Mouse (Mus musculus) brown adipose tissue, adult 24 weeks (tissue): ENCODE data around the gene Cxcl17. TPM values are rescaled to one million over a fixed set of nuclear protein-coding genes. Genes with fewer than 3 reads are reported as not detected.

Source experiments
- H3K27ac ChIP-seq: fragments of 200-500 bp; replicated peaks from 2 replicates; pipeline ENCODE4 v1.5.1; 2012; ENCODE audit warnings: low read depth, mild to moderate bottlenecking, low read length
- H3K4me1 ChIP-seq: fragments of 200-500 bp; 2 replicates; pipeline ENCODE4 v1.6.1; 2012; ENCODE audit warnings: low read length, mixed read lengths; ENCODE audit not compliant: control insufficient read depth, insufficient read depth, insufficient read length
- H3K4me3 ChIP-seq: fragments of 200-500 bp; 2 replicates; pipeline ENCODE4 v1.5.1; 2012; ENCODE audit warnings: low read depth, mild to moderate bottlenecking, low read length, moderate library complexity; ENCODE audit not compliant: insufficient read depth
- polyA plus RNA-seq: library from polyadenylated mRNA; stranded (reverse); fragments of >200 nt; gene quantifications from 2 replicates; pipeline ENCODE4 v1.2.4, GENCODE M21; 2012; ENCODE audit not compliant: missing spikeins, insufficient read depth, insufficient read length

Gene Cxcl17
- polyA plus RNA-seq, 1 experiment, result not detected

DNA sequence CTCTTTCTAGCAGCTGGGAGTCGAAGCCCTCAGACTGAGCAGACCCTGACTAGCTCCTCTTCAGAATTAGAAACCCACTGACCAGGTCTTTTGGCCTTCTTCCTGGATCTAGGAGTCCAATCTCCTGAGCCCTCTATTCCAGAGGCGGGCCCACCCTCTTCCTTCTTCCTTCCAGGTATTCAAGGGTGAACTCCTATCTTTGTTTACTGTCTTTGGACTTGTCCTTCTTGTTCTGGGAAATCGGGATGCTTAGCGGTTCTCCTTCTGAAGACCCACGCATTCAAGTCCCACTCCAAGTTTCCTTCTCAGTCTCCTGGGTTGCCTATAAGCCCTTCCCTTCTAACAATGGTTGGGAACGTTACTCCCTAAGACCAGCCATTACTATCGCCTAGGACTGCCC lies 23.8 kb downstream of the Cxcl17 start:
- H3K4me1 ChIP-seq, result peaks cover 12% of the 10 kb centered on the region; the same call in 1 of the 2 replicates
- peak overlapping the region; percentile 67 for H3K4me3 ChIP-seq
- H3K27ac ChIP-seq, result peak overlapping the region; percentile 100

DNA sequence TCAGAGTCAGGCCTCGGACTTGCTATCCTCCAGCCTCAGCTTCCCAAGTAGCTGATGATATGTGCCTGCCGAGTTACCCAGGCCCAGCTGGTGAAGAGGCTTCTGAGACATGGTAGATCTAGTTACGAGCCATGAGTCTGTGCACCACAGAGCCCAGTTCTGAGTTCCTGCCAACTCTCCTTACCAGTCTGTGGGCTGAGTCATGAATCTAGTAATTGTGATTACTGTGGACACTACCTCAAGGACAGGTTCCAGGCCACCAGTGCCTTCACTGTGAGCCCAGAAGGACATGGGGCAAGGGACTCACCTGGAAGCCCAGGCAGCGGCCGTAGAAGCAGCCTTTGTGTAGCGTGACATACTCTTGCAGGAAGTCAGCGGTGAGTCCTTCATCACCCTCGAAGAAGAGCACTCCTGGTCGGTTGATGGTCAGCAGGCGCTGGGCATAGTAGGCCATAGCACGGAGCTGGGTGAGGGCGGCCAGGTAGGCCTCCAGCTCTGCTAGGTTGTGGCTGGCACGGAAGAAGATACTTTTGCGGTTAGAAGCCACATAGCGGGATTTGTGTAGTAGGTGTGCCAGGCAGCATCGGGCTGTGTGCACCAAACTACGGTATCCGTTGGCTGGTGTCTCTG lies 24.8 kb downstream of the Cxcl17 start:
- peak overlapping the region; percentile 67 for H3K4me3 ChIP-seq
- H3K4me1 ChIP-seq, result peaks cover 18% of the 10 kb centered on the region; the same call in 1 of the 2 replicates
- peak overlapping the region; percentile 100 for H3K27ac ChIP-seq

DNA sequence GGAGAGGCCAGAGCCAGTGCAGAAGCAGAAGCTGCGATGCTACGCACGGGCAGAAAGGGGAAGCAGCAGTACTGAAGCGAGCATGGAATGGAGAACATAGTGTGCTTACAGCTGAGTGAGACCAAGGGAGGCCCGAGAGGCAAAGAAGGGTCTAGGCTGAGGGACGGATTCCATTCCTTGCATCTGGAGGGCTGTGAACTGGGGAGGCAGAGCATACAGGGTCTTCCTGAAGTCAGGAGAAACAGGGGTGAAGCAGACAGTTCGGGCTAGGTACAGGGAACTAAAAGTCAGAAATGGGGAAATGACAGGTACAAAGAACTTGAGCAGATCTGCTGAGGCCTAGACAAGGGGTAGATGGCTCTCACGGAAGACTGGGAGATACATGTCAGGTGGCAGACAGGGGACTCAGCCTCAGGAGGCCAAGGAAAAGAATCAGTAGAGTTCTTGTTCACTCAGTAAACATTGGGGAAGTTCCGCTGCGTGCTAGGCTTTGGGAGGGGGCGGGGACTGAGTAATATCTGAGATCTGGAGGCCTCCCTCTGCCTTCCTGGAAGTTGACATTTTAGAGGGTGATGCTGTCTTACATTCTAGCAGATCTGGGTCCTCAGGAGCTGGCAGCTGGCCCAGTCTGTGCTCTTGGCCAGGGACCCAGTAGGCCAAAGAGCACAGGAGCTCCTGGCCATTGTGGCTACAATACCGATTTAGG lies 26.7 kb downstream of the Cxcl17 start:
- H3K27ac ChIP-seq, result peak overlapping the region; percentile 100
- peak overlapping the region; percentile 67 for H3K4me3 ChIP-seq
- peaks cover 19% of the 10 kb centered on the region; the same call in 1 of the 2 replicates for H3K4me1 ChIP-seq

DNA sequence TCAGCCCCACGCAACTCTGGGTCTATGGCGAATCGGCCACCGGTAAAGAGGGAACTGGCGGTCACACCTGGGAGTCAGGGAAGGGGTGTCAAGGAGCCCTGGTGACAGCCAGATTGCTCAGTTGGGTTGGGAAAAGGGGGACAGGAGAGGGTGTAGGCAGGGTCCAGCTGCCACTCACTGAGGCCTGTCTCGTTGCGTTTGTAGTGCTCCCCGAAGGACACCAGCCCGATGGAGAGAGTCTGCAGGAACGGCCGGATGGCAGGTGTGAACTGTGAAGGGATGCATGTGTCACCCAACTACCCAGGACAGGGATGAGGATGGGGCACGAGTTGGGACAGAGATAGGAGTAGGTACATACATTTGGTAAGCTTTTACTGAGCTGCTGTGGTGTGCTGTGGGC lies 27.4 kb downstream of the Cxcl17 start:
- Histone ChIP-seq H3K27ac (peak overlapping the region; percentile 100), H3K4me1 (peaks cover 16% of the 10 kb centered on the region; the same call in 1 of the 2 replicates), H3K4me3 (peak overlapping the region; percentile 67)

DNA sequence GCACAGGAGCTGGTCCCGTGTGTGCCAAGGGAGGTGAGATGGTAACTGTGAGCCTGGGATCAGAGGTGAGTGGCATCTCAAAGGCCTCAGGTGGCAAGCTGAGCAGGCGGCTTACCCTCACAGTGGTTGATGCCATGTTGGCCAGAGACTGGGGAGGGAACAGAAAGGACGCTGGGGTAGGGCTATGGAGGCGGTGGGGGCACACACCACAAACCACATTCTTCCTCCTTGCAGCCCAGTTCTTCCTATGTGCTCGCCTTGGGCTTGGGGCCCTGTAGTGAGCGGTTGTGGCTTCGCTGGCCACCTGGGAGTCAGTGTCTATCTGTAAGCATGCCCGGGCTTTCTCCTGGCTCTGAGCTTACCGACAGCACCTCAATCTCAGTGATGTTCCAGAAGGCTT lies 27.9 kb downstream of the Cxcl17 start:
- Histone ChIP-seq H3K27ac (peak overlapping the region; percentile 100), H3K4me1 (peaks cover 16% of the 10 kb centered on the region; the same call in 1 of the 2 replicates), H3K4me3 (peak overlapping the region; percentile 67)

DNA sequence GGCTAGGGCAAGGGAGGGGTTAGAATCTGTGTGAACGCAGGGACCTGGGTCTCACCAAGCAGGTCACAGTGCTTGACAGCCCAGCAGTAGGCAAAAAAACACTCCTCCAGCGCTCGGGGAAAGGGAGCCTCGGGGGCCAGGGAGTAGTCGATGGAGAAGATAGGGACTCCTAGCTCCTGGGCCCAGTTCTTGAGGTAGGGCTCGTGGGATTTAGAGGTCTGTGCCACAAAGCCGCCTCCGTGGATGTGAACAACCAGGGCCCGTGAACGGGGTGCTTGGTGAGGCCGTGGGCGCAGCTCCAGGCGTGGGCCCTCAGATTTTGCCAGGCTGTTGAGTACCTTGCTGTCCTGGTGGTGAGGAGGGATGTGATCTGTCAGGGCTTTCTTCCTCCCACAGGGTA lies 28.4 kb downstream of the Cxcl17 start:
- Histone ChIP-seq H3K27ac (peak overlapping the region; percentile 100), H3K4me3 (peak overlapping the region; percentile 67), H3K4me1 (peaks cover 16% of the 10 kb centered on the region; the same call in 1 of the 2 replicates)

DNA sequence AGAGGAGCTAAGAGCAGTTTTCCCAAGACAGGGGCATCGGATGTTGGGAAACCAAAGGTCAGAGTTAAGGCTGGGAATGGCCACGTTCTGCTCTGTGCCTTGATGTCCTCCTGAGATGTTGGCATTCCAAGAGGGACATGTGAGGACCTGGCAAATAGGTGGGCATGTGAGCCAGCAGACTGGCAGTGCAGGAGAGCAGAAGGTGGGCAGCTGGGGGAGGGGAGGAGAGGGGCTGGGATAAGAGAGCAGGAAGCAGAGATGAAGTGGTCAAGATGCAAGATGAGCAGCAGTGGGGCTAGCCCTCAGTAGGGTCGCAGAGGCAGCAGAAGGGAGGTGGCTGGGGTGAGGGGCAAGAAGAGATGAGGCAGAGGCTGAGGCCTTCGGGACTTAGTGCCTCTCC lies 28.8 kb downstream of the Cxcl17 start:
- Histone ChIP-seq H3K27ac (peak overlapping the region; percentile 100), H3K4me1 (peaks cover 16% of the 10 kb centered on the region; the same call in 1 of the 2 replicates), H3K4me3 (peak overlapping the region; percentile 67)

DNA sequence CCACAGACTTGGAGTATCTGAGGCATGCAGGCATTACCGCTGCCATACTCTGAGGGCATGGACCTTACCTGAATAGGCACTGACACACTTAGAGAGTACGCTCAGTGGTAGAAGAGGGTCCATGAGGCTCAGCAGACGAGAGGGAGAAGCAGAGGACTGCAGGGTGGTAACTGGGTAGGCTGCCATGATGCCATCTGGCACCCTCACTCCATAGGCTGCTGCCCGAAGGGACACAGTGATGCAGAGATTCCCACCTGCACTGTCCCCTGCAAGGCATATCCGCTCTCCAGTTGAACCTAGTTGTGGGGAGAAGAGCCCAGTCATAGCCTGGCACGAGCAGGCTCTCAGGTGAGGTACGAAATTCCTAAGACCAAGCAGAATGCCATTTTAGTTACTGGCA lies 29.3 kb downstream of the Cxcl17 start:
- Histone ChIP-seq H3K27ac (peak overlapping the region; percentile 100), H3K4me3 (peak overlapping the region; percentile 67), H3K4me1 (peaks cover 16% of the 10 kb centered on the region; the same call in 1 of the 2 replicates)

DNA sequence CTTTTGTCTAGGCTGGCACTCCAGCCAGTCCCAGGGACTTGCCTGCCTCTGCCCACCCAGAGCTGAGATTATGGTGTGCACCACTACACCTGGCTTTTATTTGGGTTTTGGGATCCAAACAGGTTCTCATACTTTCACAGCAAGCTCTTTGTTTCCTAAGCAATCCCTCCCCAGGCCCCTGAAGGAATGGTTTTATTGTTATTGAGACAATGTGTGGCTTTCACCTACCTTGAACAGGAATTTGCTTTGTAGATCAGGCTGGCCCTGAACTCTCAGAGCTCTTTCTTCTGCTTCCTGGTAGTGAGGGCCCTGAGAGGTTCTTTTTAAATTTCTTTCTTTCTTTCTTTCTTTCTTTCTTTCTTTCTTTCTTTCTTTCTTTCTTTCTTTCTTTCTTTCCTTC lies 30.1 kb downstream of the Cxcl17 start:
- Histone ChIP-seq H3K4me1 (peaks cover 16% of the 10 kb centered on the region; the same call in 1 of the 2 replicates), H3K27ac (peak overlapping the region; percentile 36; the same call in 1 of the 2 replicates), H3K4me3 (no peak overlapping the region)

DNA sequence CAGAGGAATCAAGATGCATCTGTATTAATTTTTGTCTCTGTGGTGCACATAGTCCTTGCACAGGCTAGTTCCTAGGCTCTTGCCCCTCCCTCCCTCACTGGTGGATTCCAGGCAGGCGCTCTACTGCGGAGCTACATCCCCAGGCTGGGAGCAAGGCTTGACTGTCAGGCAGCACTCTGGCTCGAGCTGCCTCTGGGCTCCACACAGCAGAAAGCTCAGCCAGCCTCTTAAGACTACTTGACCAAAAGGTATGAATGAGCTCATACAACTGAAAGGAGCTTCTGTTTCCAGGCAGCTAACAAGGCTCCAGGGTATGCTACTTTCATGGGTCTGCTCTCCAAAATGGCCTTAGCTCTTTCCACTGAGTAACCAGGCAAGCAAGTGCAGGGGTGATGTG lies 31.4 kb downstream of the Cxcl17 start:
- Histone ChIP-seq H3K27ac (no peak overlapping the region; the same call in 1 of the 2 replicates), H3K4me1 (peaks cover 16% of the 10 kb centered on the region; the same call in 1 of the 2 replicates)

DNA sequence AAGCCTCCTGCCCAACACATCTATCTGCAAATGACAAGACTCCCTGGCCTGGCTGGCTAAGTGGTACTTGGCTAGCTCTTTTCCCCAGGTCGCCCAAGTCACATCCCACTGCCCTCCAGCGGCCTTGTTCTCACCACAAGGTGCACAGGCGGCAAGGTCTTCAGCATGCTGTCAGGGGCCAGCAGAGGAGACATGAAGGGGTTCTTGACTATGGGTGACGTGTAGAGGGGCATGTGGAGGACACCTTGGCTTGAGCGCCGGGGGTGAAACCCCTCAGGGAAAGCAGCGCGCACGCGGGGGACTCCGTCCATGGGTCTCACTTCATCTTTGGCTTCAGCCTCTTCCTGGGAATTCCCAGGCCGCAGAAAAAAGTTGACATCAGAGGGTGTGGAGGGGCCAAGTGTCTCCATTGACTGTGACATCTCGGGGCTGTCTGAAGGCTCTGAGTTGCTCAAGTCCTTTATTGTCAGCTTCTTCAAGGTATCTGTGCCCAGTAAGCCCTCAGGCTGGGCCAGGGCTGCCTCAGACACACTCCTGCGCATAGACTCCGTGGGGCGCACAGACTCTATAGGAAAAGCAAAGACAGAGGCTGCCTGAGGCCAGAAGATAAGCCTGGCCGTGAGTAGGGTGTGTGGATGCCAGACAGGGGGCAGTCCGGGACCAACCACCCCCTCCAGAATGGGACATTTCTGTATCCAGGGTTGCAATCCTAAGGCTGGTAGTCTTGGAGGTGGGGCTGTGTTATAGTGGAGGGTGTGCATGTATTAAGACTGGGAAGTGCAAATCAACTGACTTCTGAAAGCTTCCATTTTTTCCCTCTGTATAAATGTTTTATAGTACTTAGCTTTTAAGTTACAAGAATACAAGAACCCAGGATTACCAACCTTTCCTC lies 32.0 kb downstream of the Cxcl17 start:
- peak overlapping the region; percentile 29; the same call in 1 of the 2 replicates for H3K27ac ChIP-seq
- H3K4me3 ChIP-seq, result peak overlapping the region; percentile 8; the same call in 1 of the 2 replicates
- H3K4me1 ChIP-seq, result peaks cover 15% of the 10 kb centered on the region; the same call in 1 of the 2 replicates

More for the DNA sequence above, 31.4 kb downstream of the Cxcl17 start:
- H3K4me3 ChIP-seq, result no peak overlapping the region

DNA sequence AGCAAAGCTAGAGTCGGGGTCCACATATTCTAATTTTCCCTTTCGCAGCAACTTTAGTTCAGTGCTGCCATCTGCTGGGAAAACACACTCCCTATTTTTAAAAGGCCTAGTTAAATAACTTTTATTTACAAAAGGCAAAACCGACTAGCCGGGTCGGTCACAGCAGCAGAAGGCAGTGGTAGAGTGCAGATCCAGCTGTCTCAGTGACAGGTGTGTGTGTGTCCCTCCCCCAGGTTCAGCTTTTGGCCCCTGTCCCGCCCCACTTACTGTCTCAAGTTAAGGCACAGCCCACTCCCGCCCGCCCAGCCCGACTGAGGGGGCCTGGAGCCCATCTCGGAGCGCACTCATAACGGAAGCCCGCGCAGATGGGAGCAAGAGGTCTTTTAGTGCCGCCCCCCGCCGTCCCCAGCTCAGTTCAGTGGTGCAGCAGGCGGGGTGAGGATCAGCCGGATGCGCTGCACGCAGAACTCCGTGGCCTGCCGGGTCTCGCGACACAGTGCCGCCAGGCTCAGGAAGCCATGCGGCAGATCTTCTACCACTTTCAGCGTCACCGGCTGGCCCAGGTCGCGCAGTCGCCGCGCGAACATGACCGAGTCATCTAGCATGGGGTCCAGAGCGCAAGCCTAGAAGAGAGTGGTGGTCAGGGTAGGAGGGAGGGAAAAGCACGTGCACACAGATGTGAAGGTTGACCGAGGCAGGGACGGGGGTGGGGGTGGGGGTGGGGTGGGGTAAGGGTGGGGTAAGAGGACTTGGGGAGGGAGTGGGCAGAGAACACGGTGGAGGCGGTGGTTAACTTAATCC lies 32.9 kb downstream of the Cxcl17 start:
- H3K27ac ChIP-seq, result 0 out of 2 replicates have a peak overlapping the region, but pooled peaks have one; percentile 2
- peaks cover 14% of the 10 kb centered on the region; the same call in 1 of the 2 replicates for H3K4me1 ChIP-seq
- peak overlapping the region; percentile 34; the same call in 1 of the 2 replicates for H3K4me3 ChIP-seq

DNA sequence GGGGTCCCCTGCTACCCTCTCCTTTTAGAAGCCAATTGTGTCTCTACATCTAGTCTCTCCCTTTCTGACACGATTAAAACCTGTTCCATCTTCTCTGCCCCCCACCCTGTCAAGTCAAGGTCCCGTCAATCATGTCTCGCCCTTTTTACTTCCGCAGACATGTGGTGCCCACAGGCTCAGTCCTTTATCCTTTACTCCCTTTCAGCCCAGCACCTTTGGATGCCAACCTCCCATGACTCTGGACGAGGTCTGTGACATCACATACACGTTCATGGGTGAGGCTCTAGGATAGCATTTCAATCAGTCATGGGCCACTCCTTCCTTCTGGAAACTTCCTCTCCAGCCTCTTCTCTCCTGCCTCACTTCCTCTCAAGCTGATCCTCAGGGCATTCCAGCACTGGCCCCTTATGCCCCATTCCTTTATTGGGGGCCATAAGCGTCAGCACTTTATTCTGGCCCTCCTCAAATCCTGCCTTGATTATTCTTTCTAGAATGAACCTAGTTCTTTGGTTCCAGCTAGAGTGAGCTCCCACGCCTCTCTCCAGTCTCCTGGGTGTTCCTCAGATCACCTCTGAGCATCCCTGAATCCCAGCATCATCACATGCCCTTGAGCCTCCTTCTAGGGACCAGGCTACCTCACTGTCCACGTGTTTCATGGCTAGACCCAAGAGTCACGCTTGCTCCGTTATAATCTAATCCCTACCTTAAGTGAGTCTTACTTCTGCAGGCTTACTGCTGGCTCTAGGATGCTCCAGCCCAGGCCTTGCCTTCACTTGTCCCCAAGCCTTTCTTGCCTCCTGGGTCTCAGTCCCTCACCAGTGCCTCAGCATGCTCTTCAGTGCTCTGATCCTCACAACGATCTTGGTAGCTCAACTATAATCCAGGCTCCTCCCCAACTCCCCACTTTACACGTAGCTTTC lies 34.2 kb downstream of the Cxcl17 start:
- peak overlapping the region; percentile 6; the same call in 1 of the 2 replicates for H3K27ac ChIP-seq
- H3K4me3 ChIP-seq, result no peak overlapping the region
- peaks cover 8% of the 10 kb centered on the region; the same call in 1 of the 2 replicates for H3K4me1 ChIP-seq
